Mouse (Mus musculus) stomach, postnatal 0 days (tissue): ENCODE results near the gene Nol9.

ENCODE experiments used
- CTCF ChIP-seq: IDR thresholded peaks from 2 replicates; pipeline ENCODE4 v1.5.1; 2016; ENCODE audit warnings: antibody characterized with exemption, low read depth, mild to moderate bottlenecking, moderate library complexity
- EP300 ChIP-seq: optimal IDR thresholded peaks from 2 replicates; pipeline ENCODE3; 2016; ENCODE audit warnings: antibody characterized with exemption

DNA sequence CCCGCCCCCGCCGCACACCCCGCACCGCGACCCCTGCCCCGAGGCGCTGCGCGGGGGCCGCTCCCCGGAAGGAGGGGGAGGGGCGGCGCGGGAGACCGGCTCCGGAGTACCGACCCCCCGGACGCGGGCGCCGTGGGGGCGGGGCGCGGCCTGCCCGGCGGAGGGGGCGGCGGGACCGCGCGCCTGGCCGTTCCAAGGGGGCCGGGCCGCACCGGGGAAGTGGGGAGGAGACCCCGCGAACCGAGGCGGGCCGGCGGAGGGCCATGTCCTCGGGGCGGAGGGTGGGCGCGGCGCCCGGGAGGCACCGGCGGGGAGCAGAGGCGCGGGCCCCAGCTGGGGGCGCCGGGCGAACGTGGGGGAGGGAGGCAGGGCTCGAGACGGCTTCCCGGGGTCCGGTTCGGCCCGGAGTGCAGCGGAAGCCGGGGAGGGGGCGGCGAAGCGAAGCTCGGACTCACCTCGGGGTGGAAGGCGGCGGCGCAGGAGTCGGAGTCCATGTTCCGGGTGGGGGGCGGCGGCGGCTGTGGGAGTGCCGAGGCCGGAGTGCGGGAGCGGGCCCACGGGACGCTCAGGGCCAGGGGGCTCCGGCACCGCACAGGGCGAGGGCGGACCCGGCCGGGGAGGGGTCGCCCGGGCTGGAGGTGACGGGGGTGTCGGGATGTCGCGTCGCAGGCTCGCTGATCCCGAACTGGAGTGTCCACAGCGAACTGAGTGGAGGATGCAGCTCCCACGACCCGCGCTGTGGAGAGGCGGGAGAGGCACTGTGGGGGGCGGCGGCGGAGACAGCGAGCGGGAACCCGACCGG is 43.5 kb upstream of the Nol9 start:
- TF ChIP-seq EP300: no peak
- TF ChIP-seq CTCF: no peak
